Mouse (Mus musculus): Measurements from ENCODE around the gene Trip12. TPM values are rescaled to one million over a fixed set of nuclear protein-coding genes. Genes with fewer than 3 reads are reported as not detected.

Trip12 gene
- polyA plus RNA-seq, 1 experiment from 2014 or later = 85.8 TPM

GRCm38 (mm10) chr1:84851512-84852235, 11.4 kb upstream of the Trip12 start:
- ATAC-seq (ENCODE audit: low FRiP score, low TSS enrichment) = no peak
- H3K4me1 ChIP-seq (ENCODE audit: control insufficient read depth, insufficient read depth, low read length) = 0 out of 2 replicates have a peak, but pooled peaks cover 4% of the 10 kb centered on the region
- H3K36me3 ChIP-seq (ENCODE audit: control insufficient read depth, insufficient read depth, low read length) = no peaks in the 10 kb centered on the region
- H3K4me2 ChIP-seq (replicated peaks; ENCODE audit: low read depth, low read length) = no peak overlapping the region
- H3K27ac ChIP-seq (ENCODE audit: low read depth, low read length) = no peak overlapping the region
- 34% methylated on average over 9 of the region's 9 CpGs for WGBS
- no peaks in the 10 kb centered on the region for H3K27me3 ChIP-seq (ENCODE audit: control insufficient read depth, insufficient read depth, low read length)
- H3K9me3 ChIP-seq (ENCODE audit: control insufficient read depth, low read length) = no peaks in the 10 kb centered on the region
- H3K4me3 ChIP-seq (ENCODE audit: low read length) = no peak overlapping the region
- H3K9ac ChIP-seq (ENCODE audit: low read depth, low read length) = no peak overlapping the region

- ATAC-seq (ENCODE audit: low FRiP score, low TSS enrichment) = no peak
- H3K27ac ChIP-seq (ENCODE audit: low read depth, low read length) = no peak overlapping the region
- no peak overlapping the region for H3K4me3 ChIP-seq (ENCODE audit: low read length)
- H3K4me2 ChIP-seq (replicated peaks; ENCODE audit: low read depth, low read length) = no peak overlapping the region
- H3K9ac ChIP-seq (ENCODE audit: low read depth, low read length) = no peak overlapping the region
- H3K9me3 ChIP-seq (ENCODE audit: control insufficient read depth, low read length) = no peaks in the 10 kb centered on the region
- 96% methylated on average over 7 of the region's 7 CpGs for WGBS
- H3K4me1 ChIP-seq (ENCODE audit: control insufficient read depth, insufficient read depth, low read length) = 0 out of 2 replicates have a peak, but pooled peaks cover 4% of the 10 kb centered on the region
- H3K36me3 ChIP-seq (ENCODE audit: control insufficient read depth, insufficient read depth, low read length) = no peaks in the 10 kb centered on the region
- H3K27me3 ChIP-seq (ENCODE audit: control insufficient read depth, insufficient read depth, low read length) = no peaks in the 10 kb centered on the region
Observed at GRCm38 (mm10) chr1:84850471-84850870, 10.2 kb upstream of the Trip12 start.

- H3K9ac ChIP-seq (ENCODE audit: low read depth, low read length) = no peak overlapping the region
- H3K36me3 ChIP-seq (ENCODE audit: control insufficient read depth, insufficient read depth, low read length) = no peaks in the 10 kb centered on the region
- H3K4me2 ChIP-seq (replicated peaks; ENCODE audit: low read depth, low read length) = no peak overlapping the region
- no peak for ATAC-seq (ENCODE audit: low FRiP score, low TSS enrichment)
- no peak overlapping the region for H3K27ac ChIP-seq (ENCODE audit: low read depth, low read length)
- WGBS = 95% methylated on average over 7 of the region's 7 CpGs
- H3K27me3 ChIP-seq (ENCODE audit: control insufficient read depth, insufficient read depth, low read length) = no peaks in the 10 kb centered on the region
- no peak overlapping the region for H3K4me3 ChIP-seq (ENCODE audit: low read length)
- H3K9me3 ChIP-seq (ENCODE audit: control insufficient read depth, low read length) = no peaks in the 10 kb centered on the region
- H3K4me1 ChIP-seq (ENCODE audit: control insufficient read depth, insufficient read depth, low read length) = 0 out of 2 replicates have a peak, but pooled peaks cover 4% of the 10 kb centered on the region
Observed at GRCm38 (mm10) chr1:84849804-84850203, 9.5 kb upstream of the Trip12 start.

GRCm38 (mm10) chr1:84848801-84849455, 8.6 kb upstream of the Trip12 start:
- Histone ChIP-seq H3K4me2 (replicated peaks; ENCODE audit: low read depth, low read length) (no peak overlapping the region), H3K27me3 (ENCODE audit: control insufficient read depth, insufficient read depth, low read length) (no peaks in the 10 kb centered on the region), H3K27ac (ENCODE audit: low read depth, low read length) (no peak overlapping the region), H3K4me1 (ENCODE audit: control insufficient read depth, insufficient read depth, low read length) (0 out of 2 replicates have a peak, but pooled peaks cover 4% of the 10 kb centered on the region), H3K36me3 (ENCODE audit: control insufficient read depth, insufficient read depth, low read length) (no peaks in the 10 kb centered on the region), H3K4me3 (ENCODE audit: low read length) (no peak overlapping the region), H3K9ac (ENCODE audit: low read depth, low read length) (no peak overlapping the region), H3K9me3 (ENCODE audit: control insufficient read depth, low read length) (no peaks in the 10 kb centered on the region)
- ATAC-seq (ENCODE audit: low FRiP score, low TSS enrichment) = no peak
- WGBS = 93% methylated on average over 6 of the region's 6 CpGs

- Histone ChIP-seq H3K27ac (ENCODE audit: low read depth, low read length) (no peak overlapping the region), H3K4me1 (ENCODE audit: control insufficient read depth, insufficient read depth, low read length) (0 out of 2 replicates have a peak, but pooled peaks cover 4% of the 10 kb centered on the region), H3K4me3 (ENCODE audit: low read length) (no peak overlapping the region), H3K27me3 (ENCODE audit: control insufficient read depth, insufficient read depth, low read length) (no peaks in the 10 kb centered on the region), H3K9ac (ENCODE audit: low read depth, low read length) (no peak overlapping the region), H3K36me3 (ENCODE audit: control insufficient read depth, insufficient read depth, low read length) (0 out of 2 replicates have a peak, but pooled peaks cover 2% of the 10 kb centered on the region), H3K4me2 (replicated peaks; ENCODE audit: low read depth, low read length) (no peak overlapping the region), H3K9me3 (ENCODE audit: control insufficient read depth, low read length) (no peaks in the 10 kb centered on the region)
- 97% methylated on average over 3 of the region's 3 CpGs for WGBS
- no peak for ATAC-seq (ENCODE audit: low FRiP score, low TSS enrichment)
Observed at GRCm38 (mm10) chr1:84848335-84848734, 8.0 kb upstream of the Trip12 start.

GRCm38 (mm10) chr1:84847698-84848097, 7.4 kb upstream of the Trip12 start:
- Histone ChIP-seq H3K4me2 (replicated peaks; ENCODE audit: low read depth, low read length) (no peak overlapping the region), H3K27me3 (ENCODE audit: control insufficient read depth, insufficient read depth, low read length) (no peaks in the 10 kb centered on the region), H3K4me1 (ENCODE audit: control insufficient read depth, insufficient read depth, low read length) (0 out of 2 replicates have a peak, but pooled peaks cover 4% of the 10 kb centered on the region), H3K9me3 (ENCODE audit: control insufficient read depth, low read length) (no peaks in the 10 kb centered on the region), H3K27ac (ENCODE audit: low read depth, low read length) (no peak overlapping the region), H3K4me3 (ENCODE audit: low read length) (no peak overlapping the region), H3K36me3 (ENCODE audit: control insufficient read depth, insufficient read depth, low read length) (0 out of 2 replicates have a peak, but pooled peaks cover 2% of the 10 kb centered on the region), H3K9ac (ENCODE audit: low read depth, low read length) (no peak overlapping the region)
- ATAC-seq (ENCODE audit: low FRiP score, low TSS enrichment) = no peak
- 85% methylated on average over 7 of the region's 7 CpGs for WGBS

- Histone ChIP-seq H3K4me1 (ENCODE audit: control insufficient read depth, insufficient read depth, low read length) (no peaks in the 10 kb centered on the region), H3K4me2 (replicated peaks; ENCODE audit: low read depth, low read length) (no peak overlapping the region), H3K9ac (ENCODE audit: low read depth, low read length) (no peak overlapping the region), H3K36me3 (ENCODE audit: control insufficient read depth, insufficient read depth, low read length) (0 out of 2 replicates have a peak, but pooled peaks cover 2% of the 10 kb centered on the region), H3K4me3 (ENCODE audit: low read length) (no peak overlapping the region), H3K9me3 (ENCODE audit: control insufficient read depth, low read length) (no peaks in the 10 kb centered on the region), H3K27me3 (ENCODE audit: control insufficient read depth, insufficient read depth, low read length) (no peaks in the 10 kb centered on the region), H3K27ac (ENCODE audit: low read depth, low read length) (no peak overlapping the region)
- no peak for ATAC-seq (ENCODE audit: low FRiP score, low TSS enrichment)
- WGBS = 92% methylated on average over 2 of the region's 2 CpGs
Observed at GRCm38 (mm10) chr1:84843366-84843765, 3.0 kb upstream of the Trip12 start.

- Histone ChIP-seq H3K27me3 (ENCODE audit: control insufficient read depth, insufficient read depth, low read length) (no peaks in the 10 kb centered on the region), H3K4me1 (ENCODE audit: control insufficient read depth, insufficient read depth, low read length) (0 out of 2 replicates have a peak, but pooled peaks cover 4% of the 10 kb centered on the region), H3K9ac (ENCODE audit: low read depth, low read length) (no peak overlapping the region), H3K36me3 (ENCODE audit: control insufficient read depth, insufficient read depth, low read length) (0 out of 2 replicates have a peak, but pooled peaks cover 2% of the 10 kb centered on the region), H3K4me3 (ENCODE audit: low read length) (peak overlapping the region; percentile 74; the same call in 1 of the 2 replicates), H3K9me3 (ENCODE audit: control insufficient read depth, low read length) (no peaks in the 10 kb centered on the region), H3K27ac (ENCODE audit: low read depth, low read length) (no peak overlapping the region), H3K4me2 (replicated peaks; ENCODE audit: low read depth, low read length) (peak overlapping the region; percentile 55)
- ATAC-seq (ENCODE audit: low FRiP score, low TSS enrichment) = no peak
- 57% methylated on average over 3 of the region's 3 CpGs for WGBS
Observed at GRCm38 (mm10) chr1:84841061-84841460, 745 bp upstream of the Trip12 start.
